Mouse (Mus musculus) kidney, postnatal 4 days (tissue): ENCODE measurements around the gene Fmn2.
A peak's percentile ranks its signal among the peaks of the same experiment; 100 is the strongest.

Source experiments
- DNase-seq, 2 experiments: peaks; one replicate each; pipeline ENCODE4 v3.0.0; 2021; ENCODE audit warnings: mixed read lengths in 2 of 2

Fmn2 gene

DNA sequence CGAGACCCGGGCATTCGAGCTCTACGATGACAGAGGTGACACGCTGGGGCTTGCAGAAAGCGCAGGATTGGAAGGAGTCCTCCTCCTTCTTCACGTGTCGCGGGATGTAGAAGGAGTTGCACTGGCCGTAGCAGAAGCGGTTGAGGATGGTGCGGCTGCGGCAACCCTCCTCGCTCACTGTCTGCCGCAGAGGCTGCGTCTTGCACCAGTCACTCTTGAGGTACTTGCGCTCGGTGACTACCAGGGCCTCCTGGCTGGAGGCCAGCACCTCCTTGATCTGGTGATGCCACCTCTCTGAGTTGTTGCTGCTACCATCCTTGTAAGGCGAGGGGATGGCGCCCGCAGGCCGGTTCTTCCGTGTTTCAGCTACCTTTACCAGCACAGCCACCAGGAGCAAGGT is 335.2 kb downstream of the Fmn2 start:
- DNase-seq: no peak

GRCm38 (mm10) chr1:174844786-174845185 is 343.2 kb downstream of the Fmn2 start:
- DNase-seq: no peak

DNA sequence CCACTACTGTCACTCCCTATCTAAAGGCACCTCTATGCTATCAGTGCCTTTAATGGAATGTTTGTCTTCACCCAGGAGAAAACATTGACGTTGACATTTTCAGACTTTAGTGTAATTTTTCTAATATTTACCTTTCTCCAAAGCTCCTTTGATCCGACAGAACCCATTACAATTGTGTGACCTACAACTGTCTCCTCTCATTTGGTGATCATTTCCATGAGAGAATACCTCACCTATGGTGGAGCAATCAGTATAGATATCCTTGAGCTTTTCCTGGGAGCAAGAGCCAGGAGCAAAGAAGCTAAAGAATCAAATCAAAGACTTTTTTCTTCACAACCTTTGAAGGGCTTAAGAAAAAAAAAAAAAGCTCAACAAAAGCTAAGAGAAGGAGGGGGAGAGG is 354.6 kb downstream of the Fmn2 start:
- no peak for DNase-seq

- DNase-seq: peak; percentile 39 to 55
Observed at GRCm38 (mm10) chr1:174860407-174861118, 358.9 kb downstream of the Fmn2 start.
